Mouse (Mus musculus) layer of hippocampus, postnatal 10 days (tissue): ENCODE results near the gene Hexdc. TPM values are rescaled to one million over a fixed set of nuclear protein-coding genes. Genes with fewer than 3 reads are reported as not detected.

Source experiments
- DNase-seq, 2 experiments: peaks; one replicate each; pipeline ENCODE4 v3.0.0; 2021; ENCODE audit warnings: low spot score in 2 of 2
- total RNA-seq, 2 experiments: library from RNA; stranded (reverse); gene quantifications; 2 replicates each; pipeline ENCODE4 v1.2.3; 2021

The Hexdc gene
- total RNA-seq, 2 experiments from 2014 or later, result 38.7 to 41.1 TPM

DNA sequence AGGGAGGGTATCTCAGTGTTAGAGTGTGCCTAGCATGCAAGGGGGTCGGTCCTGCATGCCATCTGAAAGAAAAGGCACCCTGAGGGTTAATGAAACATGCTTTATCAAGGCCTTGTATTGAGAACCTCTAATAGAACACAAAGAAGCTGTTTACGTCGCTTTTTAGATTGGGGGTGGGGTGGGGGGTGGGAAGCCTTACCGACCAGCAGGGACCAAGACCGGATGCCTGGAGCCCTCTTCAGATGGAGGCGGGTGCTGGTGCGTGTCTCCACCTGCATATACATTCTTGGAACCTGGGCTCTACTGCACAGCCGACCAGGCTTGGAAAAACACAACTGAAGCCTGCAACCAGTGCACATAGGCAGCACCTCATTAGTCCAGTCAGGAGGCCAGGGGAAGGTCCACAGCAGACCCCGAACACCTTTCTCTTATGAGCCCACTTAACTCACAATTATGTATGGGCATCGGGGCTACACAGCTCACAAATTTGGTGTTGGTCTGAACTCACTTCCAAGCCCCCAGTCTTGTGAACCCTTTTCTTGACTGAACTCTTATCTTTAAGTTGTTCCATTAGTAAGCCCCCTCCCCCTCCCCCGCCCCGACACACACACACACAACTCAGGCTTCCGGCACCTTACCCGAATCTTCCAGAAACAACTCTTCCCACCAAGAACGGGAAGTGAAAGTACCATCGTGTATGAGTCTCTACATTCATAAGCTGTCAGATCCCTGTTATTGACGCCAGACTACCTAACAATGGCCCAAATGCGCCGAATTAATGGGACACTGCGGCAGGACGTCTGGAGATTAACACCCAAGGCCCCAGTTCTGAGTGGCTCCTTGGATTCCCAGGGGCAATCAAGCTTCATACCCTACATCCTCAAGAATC is 24.1 kb downstream of the Hexdc start:
- no peak for DNase-seq

DNA sequence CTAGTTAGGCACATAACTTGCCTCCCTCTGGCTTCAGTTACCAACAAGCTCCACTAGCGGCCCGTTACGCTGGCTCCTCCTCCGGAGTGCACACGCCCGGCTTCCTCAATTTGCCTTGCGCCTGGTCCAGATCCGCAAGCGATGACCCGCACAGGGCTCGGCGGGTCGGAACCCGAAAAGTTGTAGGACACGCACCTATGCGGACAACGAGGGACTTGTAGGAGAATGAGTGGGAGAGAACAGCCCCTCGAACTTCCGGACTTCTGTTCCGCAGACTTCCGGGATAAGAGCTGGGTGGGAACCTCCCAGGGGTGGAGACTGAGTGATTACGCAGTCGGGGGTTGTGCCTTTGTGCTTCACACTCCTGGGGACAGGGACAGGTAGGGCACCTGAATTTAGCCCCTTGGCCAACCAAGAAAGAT is 24.8 kb downstream of the Hexdc start, which contains the start of gene Cybc1:
Gene Cybc1 (minus strand): TSS at position 305 of the 422 bp plus-strand sequence.
- DNase-seq, result peak; percentile 58 to 65

DNA sequence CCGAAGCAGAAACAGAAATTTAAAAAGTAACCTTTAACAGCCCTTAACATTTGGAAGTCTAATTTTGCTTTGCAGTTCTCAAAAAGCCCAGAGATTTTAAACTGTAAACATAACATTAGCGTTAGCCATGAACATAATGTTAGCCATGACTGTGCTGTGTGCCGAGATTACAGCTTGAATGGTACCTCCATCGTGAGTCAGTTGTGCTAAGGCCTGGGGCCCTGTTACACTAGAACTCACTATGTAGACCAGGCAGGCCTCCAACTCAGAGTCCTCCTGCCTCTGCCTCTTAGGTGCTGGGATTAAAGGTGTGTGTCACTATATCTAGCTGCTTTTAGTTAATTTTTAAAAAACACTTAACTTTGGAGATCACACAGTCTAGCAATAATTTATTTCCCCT is 27.0 kb downstream of the Hexdc start:
- DNase-seq, result no peak

GRCm38 (mm10) chr11:121231628-121232291 is 27.5 kb downstream of the Hexdc start:
- DNase-seq, result no peak

- DNase-seq, result no peak
Observed at GRCm38 (mm10) chr11:121232706-121233105, 28.5 kb downstream of the Hexdc start.

- peak; percentile 38 to 49 for DNase-seq
Observed at GRCm38 (mm10) chr11:121235475-121236238, 31.4 kb downstream of the Hexdc start.

DNA sequence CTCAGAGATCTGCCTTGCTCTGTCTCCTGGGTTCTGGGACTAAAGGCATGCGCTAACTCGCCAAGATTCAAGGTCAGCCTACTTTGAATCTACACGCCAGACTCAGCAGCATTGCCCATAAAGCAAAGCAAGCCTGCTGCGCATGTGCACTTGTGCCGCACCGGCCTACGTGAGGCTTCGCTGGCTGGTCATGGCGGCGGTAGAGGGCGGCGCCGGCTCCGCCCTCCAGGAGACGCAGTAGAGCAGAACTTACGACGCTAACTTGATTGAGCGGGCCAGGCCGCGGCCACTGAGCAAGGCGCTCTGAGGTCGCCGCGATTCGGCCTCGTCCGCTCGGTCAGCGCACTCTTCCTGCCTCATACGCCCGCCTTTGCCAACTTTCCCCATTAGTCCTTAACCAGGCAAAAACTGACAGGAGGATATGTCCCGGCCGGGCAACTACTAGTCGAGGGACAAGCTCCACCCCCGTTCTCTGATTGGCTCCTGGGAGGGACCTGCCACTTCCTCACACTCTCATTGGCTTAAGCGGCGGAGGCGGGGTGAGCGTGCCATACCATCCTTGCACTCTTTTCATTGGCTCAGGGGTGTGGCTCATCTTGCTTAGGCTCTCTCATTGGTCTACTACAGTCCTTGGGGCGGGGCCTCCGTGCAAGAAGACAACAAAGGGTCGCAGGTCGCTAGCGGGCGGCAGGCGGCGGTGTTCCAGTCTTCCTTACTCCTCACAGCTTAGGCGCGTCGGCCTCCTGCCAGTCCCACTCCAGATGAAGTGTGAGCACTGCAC is 32.5 kb downstream of the Hexdc start, which contains the start of gene Narf:
Gene Narf (plus strand): TSS at position 690 of the 781 bp plus-strand sequence.
- DNase-seq, result peak; percentile 95 to 97

DNA sequence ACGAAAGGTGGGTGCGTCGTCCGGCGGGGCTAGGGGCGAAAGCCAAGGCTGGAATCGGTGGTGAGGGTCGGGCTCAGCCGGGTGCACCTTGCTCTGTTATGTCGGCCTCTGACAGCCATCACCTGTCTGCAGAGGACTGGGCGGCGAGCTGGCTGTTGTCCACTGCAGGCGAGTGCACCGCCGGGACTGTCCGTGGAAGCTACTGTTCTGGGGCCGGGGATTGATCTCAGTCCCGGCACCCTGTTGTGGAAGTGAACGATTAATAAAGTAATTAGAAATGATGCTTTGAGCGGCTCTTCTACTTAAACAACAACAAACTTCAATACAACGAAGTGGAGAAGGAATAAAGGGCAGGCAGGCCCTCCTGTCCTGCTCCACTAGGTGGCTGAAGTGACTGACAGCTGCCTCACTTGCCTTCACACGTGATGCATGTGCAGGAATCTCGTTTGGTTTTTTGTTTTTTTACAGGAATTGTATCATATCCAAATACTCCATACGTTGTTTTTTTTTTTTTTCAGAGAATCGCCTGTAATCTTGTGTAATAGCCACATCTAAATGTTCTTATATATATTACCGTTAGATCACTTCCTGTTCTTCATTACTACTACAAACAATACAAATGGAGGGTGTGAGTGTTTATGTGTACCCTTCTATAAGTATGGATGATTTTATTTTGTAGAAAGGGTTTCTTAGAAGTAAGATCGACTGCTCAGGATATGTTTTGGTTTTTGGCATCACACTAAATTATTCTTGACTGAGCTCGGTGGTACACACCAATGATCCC is 33.3 kb downstream of the Hexdc start:
- no peak for DNase-seq

GRCm38 (mm10) chr11:121239669-121240068 is 35.4 kb downstream of the Hexdc start:
- no peak for DNase-seq

DNA sequence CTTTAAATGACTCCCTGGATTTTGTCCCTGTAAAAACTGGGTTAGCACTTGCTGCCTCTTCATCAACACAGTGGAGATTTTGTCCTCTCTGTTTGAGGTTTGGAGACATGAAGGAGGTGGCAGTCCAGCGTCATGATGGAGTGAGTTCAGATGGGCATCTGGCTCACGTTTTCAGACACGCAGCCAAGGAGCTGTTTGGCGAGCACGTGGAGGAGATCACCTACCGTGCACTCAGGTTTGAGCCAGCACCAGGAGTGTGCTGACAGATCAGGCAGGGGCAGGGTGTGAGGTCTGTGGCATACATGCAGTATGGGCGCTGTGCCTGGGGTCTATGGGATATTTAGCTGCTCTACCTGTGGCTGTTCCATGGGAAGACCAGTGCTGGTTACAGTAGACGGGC is 46.0 kb downstream of the Hexdc start:
- DNase-seq, result no peak

DNA sequence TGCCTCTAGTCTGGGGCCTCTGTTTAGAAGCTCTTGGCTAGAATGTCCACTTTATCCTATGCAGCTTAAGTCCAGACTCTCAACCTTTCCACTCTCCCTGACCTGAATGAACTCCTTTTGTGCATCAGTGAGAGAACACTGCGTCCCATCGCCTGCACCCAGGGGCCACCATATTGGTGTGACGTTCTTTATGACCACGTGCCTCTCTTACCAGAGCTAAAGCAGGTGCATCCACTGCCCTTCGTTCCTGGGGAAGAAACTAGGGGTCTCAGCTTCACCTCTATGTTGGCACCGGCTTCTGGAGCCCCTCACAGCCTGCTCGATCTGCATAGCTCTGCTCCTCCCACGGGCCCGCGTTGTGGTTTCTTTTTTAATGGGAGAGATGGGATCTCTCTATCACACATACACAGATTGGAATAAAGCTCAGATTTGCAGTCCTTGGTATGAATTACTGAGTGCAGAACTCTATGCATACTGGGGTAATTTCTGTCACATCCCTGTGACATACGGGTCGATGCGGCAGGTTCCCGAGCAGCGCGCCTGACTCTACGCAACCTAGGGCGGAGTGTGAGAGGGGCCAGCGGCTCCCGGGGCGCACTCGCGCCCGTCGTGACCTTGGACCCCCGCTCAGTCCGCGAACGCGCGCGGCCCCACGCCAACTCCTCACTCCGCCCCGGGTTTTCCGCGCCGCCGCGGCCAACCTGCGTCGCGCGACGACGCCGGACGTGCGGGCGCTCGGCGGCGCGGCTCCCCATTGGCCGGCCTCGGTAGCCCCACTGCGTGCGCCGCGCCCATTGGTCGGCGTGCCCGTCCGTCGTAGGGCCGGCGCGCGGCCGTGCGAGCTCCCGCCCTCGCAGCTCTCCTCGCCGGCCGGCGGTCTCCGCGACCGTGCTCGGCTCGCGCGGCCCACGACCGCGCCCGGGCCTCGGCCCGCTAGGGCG is 55.2 kb downstream of the Hexdc start, which contains the start of gene Foxk2:
Gene Foxk2 (plus strand): TSS at position 831 of the 941 bp plus-strand sequence.
- peak; percentile 90 to 96 for DNase-seq

GRCm38 (mm10) chr11:121260211-121260906 is 56.1 kb downstream of the Hexdc start:
- DNase-seq, result peak; percentile 43 to 51

- DNase-seq, result no peak
Observed at GRCm38 (mm10) chr11:121261074-121261473, 56.8 kb downstream of the Hexdc start.

Other genes with a start within 250 kb of the Hexdc start
- 100 to 1,000 TPM; 115 TPM for gene Csnk1d, start 213.1 kb upstream of the Hexdc start, total RNA-seq
- not detected for gene Cd7, start 165.0 kb upstream of the Hexdc start, total RNA-seq
- not detected for gene Sectm1b, start 140.9 kb upstream of the Hexdc start, total RNA-seq
- gene Sectm1a, start 123.2 kb upstream of the Hexdc start, total RNA-seq, result not detected
- not detected for gene Tex19.2, start 85.8 kb upstream of the Hexdc start, total RNA-seq
- gene Tex19.1, start 58.3 kb upstream of the Hexdc start, total RNA-seq, result not detected
- under 1 TPM; 0.41 to 0.45 TPM for gene Uts2r, start 44.2 kb upstream of the Hexdc start, total RNA-seq
- gene Ogfod3, start 278 bp downstream of the Hexdc start, total RNA-seq, result 1 to 10 TPM; 7.4 to 9.5 TPM
- gene Cybc1, start 24.9 kb downstream of the Hexdc start, total RNA-seq, result 10 to 100 TPM; 30.6 to 31.7 TPM
- 10 to 100 TPM; 58.2 to 71.4 TPM for gene Narf, start 32.8 kb downstream of the Hexdc start, total RNA-seq
- 100 to 1,000 TPM in 1 of 2 experiments, 10 to 100 TPM in 1; 93.6 to 102 TPM for gene Foxk2, start 55.6 kb downstream of the Hexdc start, total RNA-seq
- gene Wdr45b, start 150.0 kb downstream of the Hexdc start, total RNA-seq, result 10 to 100 TPM; 53.7 to 64.0 TPM
- gene Rab40b, start 183.8 kb downstream of the Hexdc start, total RNA-seq, result 10 to 100 TPM; 40.6 to 44.8 TPM
- 10 to 100 TPM; 29.9 to 32.0 TPM for gene Fn3krp, start 217.0 kb downstream of the Hexdc start, total RNA-seq
- gene Fn3k, start 230.5 kb downstream of the Hexdc start, total RNA-seq, result 10 to 100 TPM; 12.2 to 16.4 TPM
- gene Tbcd, start 247.5 kb downstream of the Hexdc start, total RNA-seq, result 10 to 100 TPM; 60.4 to 65.8 TPM